Mouse (Mus musculus) stomach, embryonic 16.5 days (tissue): Measurements from ENCODE around the gene Shb. TPM values are rescaled to one million over a fixed set of nuclear protein-coding genes. Genes with fewer than 3 reads are reported as not detected.

ENCODE experiments used
- ATAC-seq: fragments of 200-750 bp; cut with Nextera tagmentation; 2 replicates; pipeline ENCODE4 v1.8.0; 2017; ENCODE audit warnings: moderate number of reproducible peaks, moderate TSS enrichment; ENCODE audit not compliant: insufficient read depth, low FRiP score
- H3K27ac ChIP-seq: fragments of 300-500 bp; sonication (generic); 2 replicates; pipeline ENCODE4 v1.5.1; 2014; ENCODE audit warnings: low read length
- H3K27me3 ChIP-seq: fragments of 300-500 bp; sonication (generic); 2 replicates; pipeline ENCODE4 v1.6.1; 2014; ENCODE audit warnings: low read length, control low read depth, mixed read lengths; ENCODE audit not compliant: control insufficient read depth, insufficient read depth
- H3K36me3 ChIP-seq: fragments of 300-500 bp; sonication (generic); 2 replicates; pipeline ENCODE4 v1.6.1; 2014; ENCODE audit warnings: low read length; ENCODE audit not compliant: control insufficient read depth, insufficient read depth
- H3K4me1 ChIP-seq: fragments of 300-500 bp; sonication (generic); 2 replicates; pipeline ENCODE4 v1.6.1; 2014; ENCODE audit warnings: low read length, control low read depth, mixed read lengths; ENCODE audit not compliant: control insufficient read depth, insufficient read depth
- H3K4me2 ChIP-seq: fragments of 300-500 bp; sonication (generic); 2 replicates; pipeline ENCODE4 v1.6.1; 2014; ENCODE audit warnings: low read depth, low read length, mixed read lengths
- H3K4me3 ChIP-seq: fragments of 300-500 bp; sonication (generic); replicated peaks from 2 replicates; pipeline ENCODE4 v1.5.1; 2014; ENCODE audit warnings: mild to moderate bottlenecking, low read length
- H3K9ac ChIP-seq: fragments of 300-500 bp; sonication (generic); 2 replicates; pipeline ENCODE4 v1.6.1; 2014; ENCODE audit warnings: low read length
- H3K9me3 ChIP-seq: fragments of 300-500 bp; sonication (generic); replicated peaks from 2 replicates; pipeline ENCODE4 v1.6.1; 2016; ENCODE audit warnings: low read length, control low read depth; ENCODE audit not compliant: control insufficient read depth
- WGBS: fragments of 180-500 bp; shearing (Covaris S2); extraction: QIAGEN DNeasy Blood & Tissue Kit; methylation state at CpG from one replicate; pipeline ENCODE4 v1.1.7; 2014; 5-methylcytosine and 5-hydroxymethylcytosine counted together
- polyA plus RNA-seq: library from polyadenylated mRNA; unstranded; fragments of >200 nt; fragmentation: Nextera tagmentation; extraction: Ambion mirVana; gene quantifications from 2 replicates; pipeline ENCODE4 v1.2.1, GENCODE M21; 2015

Gene Shb
- polyA plus RNA-seq, 1 experiment from 2014 or later, result 2.7 TPM

DNA sequence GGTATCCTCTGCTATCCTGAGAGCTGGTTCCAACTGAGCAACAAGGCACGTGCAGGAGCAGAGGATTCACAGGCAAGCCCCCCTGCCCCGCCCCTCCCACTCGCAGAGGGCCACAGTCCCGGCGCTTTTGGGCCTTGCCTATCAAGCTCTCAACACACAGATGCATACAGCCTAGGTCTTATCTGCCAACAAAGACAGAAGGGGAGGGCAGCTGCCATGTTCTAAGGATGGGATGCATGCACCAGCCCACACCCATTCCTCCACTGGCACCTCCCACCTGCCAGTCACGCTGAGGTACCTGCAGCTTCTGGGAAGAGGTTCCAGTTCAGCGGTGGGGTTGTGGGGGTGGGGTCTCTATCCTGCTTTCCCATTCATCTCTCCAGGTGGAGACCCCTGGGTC, 39.2 kb downstream of the Shb start:
- no peak for ATAC-seq
- H3K4me3 ChIP-seq, result no peak overlapping the region
- peaks cover 92% of the 10 kb centered on the region for H3K4me1 ChIP-seq
- H3K4me2 ChIP-seq, result peak overlapping the region; percentile 23; the same call in 1 of the 2 replicates
- no peaks in the 10 kb centered on the region for H3K36me3 ChIP-seq
- H3K27ac ChIP-seq, result peak overlapping the region; percentile 87
- 14% methylated on average over 7 of the region's 7 CpGs for WGBS
- H3K27me3 ChIP-seq, result no peaks in the 10 kb centered on the region
- H3K9me3 ChIP-seq, result no peaks in the 10 kb centered on the region
- peak overlapping the region; percentile 46 for H3K9ac ChIP-seq

DNA sequence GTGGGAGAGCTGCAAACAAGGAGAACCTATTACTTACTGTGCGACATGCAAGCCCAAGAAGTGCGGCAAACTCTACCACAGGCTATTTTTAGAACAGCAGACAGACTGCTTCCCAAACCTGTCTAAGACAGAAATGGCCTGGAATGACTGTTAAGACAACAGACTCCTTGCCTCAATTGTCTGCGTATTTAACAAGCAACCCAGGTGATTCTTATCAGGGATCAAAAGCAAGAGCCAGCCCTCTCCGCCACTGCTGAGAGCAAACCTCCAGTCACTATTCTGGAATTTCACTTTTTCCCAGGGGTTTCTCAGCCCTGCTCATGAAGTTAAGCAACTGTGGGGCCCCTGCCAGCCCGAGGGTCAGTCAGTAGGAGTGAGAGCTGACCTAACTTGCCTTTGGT, 39.6 kb downstream of the Shb start:
- peaks cover 94% of the 10 kb centered on the region for H3K4me1 ChIP-seq
- H3K9ac ChIP-seq, result peak overlapping the region; percentile 46
- no peaks in the 10 kb centered on the region for H3K27me3 ChIP-seq
- peak overlapping the region; percentile 23; the same call in 1 of the 2 replicates for H3K4me2 ChIP-seq
- WGBS, result 14% methylated on average over 5 of the region's 5 CpGs
- H3K9me3 ChIP-seq, result no peaks in the 10 kb centered on the region
- H3K27ac ChIP-seq, result peak overlapping the region; percentile 87
- no peaks in the 10 kb centered on the region for H3K36me3 ChIP-seq
- H3K4me3 ChIP-seq, result no peak overlapping the region
- no peak for ATAC-seq

DNA sequence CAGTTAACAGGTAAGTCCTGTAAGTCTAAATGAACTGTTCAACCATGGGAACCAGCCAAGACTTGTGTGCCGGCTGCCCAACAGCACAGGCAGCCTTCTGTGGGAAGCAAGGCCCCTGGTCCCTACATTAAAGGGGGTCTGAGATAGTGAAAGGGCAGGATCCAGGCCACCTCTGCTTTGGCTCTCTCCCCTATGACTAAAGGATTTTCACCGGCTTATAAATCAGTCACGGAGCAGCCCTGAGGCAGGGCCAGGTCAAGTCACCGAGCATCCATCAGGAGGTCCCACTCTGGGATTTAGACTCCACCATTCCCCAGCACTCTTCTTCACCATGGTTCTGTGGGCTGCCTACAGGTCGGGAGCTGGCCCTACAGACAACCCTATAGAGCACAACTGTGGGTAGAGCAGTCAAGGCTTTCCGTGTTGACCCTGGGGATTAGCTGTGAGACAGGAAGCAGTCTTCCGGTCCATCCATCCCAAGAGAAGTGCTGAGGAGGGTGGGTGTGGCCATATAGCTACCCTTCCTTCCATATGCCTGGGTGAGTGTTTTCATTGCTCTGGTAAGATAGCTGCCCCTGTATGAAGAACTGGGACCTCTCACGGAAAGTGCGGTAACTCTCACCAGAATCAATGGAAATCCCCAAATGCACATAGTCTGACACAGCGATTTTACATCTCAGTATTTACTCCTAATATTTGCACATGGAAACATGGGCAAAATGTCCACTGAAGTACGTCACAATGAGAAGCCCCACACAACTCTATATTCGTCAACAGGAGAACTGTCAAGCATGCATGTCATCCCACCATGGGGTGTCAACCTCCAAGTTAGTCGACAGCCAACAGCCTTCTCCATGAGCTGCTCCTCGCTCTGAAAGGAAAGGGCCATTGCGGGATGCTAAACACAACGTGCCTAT, 40.3 kb downstream of the Shb start:
- Histone ChIP-seq H3K9me3 (no peaks in the 10 kb centered on the region), H3K27ac (peak overlapping the region; percentile 87), H3K4me1 (peaks cover 90% of the 10 kb centered on the region), H3K4me3 (no peak overlapping the region), H3K9ac (0 out of 2 replicates have a peak overlapping the region, but pooled peaks have one; percentile 24), H3K27me3 (no peaks in the 10 kb centered on the region), H3K4me2 (peak overlapping the region; percentile 23; the same call in 1 of the 2 replicates), H3K36me3 (no peaks in the 10 kb centered on the region)
- no peak for ATAC-seq
- 36% methylated on average over 16 of the region's 16 CpGs for WGBS

DNA sequence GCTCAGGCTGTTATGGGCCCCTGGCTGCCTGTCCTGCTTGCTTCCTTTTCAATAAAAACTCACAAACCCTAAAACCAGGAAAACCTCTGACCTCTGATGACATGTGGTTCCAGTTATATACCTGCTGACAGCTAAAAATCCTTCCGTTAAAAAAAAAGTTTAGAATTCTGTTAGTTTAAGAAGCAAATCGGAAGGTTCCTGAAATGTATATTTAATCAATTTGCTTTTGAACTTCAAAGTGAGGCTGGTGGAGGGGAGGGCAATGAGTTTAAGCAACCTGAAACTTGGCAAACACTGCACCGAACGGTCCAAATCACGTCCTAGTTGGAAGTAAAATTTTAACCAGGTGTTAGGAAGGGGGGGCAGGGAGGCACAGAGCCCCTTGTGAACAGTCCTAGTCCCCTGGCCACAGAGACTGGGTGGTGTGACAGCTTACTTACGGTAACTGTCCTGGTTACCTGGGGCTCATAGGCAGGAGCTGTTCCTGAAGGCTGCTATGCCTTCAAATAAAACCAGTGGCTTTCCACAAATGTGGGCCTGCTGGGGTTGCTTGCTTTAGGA, 41.1 kb downstream of the Shb start:
- no peak for ATAC-seq
- Histone ChIP-seq H3K27ac (peak overlapping the region; percentile 88), H3K9ac (0 out of 2 replicates have a peak overlapping the region, but pooled peaks have one; percentile 19), H3K4me3 (no peak overlapping the region), H3K9me3 (no peaks in the 10 kb centered on the region), H3K36me3 (no peaks in the 10 kb centered on the region), H3K4me1 (peaks cover 86% of the 10 kb centered on the region), H3K4me2 (no peak overlapping the region), H3K27me3 (no peaks in the 10 kb centered on the region)
- WGBS, result 41% methylated on average over 6 of the region's 6 CpGs

DNA sequence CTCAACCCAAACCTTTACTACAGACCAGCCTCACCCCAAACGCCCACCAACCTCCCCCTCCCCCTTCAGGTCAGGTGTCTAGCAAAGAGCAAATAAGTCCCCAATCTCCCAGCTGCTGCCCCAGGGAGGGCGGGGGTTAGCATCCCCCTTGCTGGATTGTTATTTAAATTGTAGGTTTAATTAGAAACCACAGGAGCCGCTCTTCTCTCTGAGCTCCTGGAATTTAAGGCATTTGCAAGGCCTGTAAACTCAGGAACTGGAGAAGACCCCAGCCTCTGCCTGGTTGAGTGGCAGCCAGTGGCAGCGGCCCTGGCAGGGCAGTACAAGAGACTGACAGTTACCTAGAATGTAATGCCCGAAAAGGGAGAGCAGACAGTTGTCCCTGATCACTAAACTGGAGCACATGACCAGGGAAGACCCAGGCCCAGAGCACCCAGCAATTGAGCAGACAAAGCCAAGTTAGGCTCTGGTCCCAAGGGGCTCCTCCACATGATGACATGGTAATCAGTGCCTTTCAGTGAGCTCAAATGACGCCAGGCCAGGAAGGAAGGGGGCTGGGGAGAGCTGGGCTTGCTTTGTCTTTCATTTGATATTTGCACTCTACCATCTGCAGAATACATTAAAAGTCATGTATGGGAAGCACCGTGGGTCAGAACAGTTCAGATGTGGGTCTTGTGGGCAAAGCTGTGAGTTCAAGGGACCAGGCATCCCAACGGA, 42.1 kb downstream of the Shb start:
- peak overlapping the region; percentile 88 for H3K27ac ChIP-seq
- no peaks in the 10 kb centered on the region for H3K9me3 ChIP-seq
- no peaks in the 10 kb centered on the region for H3K27me3 ChIP-seq
- ATAC-seq, result no peak
- H3K4me3 ChIP-seq, result no peak overlapping the region
- peak overlapping the region; percentile 27; the same call in 1 of the 2 replicates for H3K4me2 ChIP-seq
- peak overlapping the region; percentile 57 for H3K9ac ChIP-seq
- H3K4me1 ChIP-seq, result peaks cover 76% of the 10 kb centered on the region
- WGBS, result 29% methylated on average over 8 of the region's 8 CpGs
- no peaks in the 10 kb centered on the region for H3K36me3 ChIP-seq

DNA sequence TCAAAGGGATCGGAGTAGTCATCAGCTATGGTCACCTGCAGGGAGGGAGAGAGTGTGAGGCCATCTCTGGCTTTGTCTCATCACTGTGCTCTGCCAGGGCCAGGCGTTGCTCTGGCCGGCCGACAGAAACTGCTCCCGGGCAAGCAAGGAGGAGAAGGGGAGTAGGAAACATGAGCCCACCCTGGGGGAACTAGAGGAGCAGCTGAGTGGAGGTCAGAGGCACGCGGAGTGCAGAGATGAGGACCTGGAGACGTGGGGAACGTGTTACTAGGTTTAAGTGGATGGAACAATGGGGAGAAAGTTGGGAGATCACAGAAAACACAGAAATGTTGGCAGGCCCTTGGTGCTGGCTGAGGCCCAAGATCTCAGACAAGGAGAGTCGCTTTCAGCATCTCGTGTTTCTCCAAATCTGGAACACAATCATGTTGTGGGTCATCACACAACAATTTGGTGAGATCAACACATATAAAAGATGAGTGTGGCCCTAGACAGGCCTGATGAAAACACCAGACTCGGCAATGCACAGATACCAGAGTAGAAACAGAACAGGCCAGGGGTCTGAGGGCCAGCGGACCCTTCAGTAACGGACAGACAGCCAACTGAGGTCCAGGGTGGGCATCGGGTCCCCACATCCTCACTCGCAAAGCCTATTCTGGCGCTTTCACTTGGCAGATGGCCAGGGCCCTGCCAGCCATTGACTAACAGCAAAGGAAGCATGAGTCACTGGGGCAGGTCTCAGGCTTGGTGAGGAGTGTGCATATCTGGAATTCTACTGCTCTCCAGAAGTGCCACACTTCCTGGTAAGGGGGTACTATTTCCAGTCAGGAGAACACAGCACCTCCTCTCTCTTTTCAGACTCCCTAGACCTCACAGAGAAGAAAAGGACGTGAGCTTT, 42.9 kb downstream of the Shb start:
- Histone ChIP-seq H3K9me3 (no peaks in the 10 kb centered on the region), H3K36me3 (no peaks in the 10 kb centered on the region), H3K4me3 (no peak overlapping the region), H3K27ac (peak overlapping the region; percentile 88), H3K27me3 (no peaks in the 10 kb centered on the region), H3K4me1 (peaks cover 73% of the 10 kb centered on the region), H3K4me2 (peak overlapping the region; percentile 27; the same call in 1 of the 2 replicates), H3K9ac (peak overlapping the region; percentile 57)
- 32% methylated on average over 18 of the region's 18 CpGs for WGBS
- peak; percentile 74 for ATAC-seq

DNA sequence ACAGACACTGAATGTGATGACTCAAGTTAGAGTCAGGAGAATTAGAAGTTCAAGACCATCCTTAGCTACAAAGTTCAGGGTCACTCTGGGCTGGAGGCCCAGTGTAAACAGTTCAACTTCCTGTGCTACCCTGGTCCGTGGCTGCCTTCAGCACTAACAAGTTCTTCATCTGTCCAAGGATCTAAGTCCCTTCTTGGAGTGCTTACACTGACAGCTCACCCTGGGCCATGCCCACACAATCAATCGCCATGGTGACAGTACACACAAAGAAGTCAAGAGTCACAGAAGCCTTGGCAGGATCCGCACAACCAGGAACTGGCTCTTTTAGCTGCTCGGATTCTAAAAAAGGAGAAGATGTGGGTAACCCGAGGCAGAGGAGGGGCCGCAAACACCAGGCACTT, 44.6 kb downstream of the Shb start:
- Histone ChIP-seq H3K4me1 (peaks cover 70% of the 10 kb centered on the region), H3K36me3 (no peaks in the 10 kb centered on the region), H3K27ac (peak overlapping the region; percentile 61), H3K9ac (no peak overlapping the region; the same call in 1 of the 2 replicates), H3K27me3 (no peaks in the 10 kb centered on the region), H3K9me3 (no peaks in the 10 kb centered on the region), H3K4me3 (no peak overlapping the region), H3K4me2 (no peak overlapping the region)
- ATAC-seq, result peak; percentile 57
- WGBS, result 27% methylated on average over 6 of the region's 6 CpGs

DNA sequence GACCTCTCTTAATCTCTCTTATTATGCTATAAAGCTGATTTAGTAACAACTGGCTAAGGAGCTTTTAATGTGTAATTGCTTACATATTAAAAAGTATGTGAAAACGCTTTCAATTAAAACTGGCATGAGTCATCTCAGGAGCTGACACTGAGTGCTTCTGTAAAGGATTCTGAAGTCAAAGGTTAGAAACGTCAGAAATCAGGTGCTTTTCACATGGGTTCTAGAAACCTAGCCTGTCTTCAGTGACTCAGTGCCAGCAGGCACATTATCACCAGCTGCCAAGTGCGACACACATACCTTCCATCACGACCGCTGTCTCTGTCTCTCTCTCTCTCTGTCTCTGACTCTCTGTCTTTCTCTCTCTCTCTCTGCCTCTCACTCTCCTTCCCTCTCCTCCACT, 47.2 kb downstream of the Shb start:
- Histone ChIP-seq H3K9me3 (no peaks in the 10 kb centered on the region), H3K27ac (no peak overlapping the region), H3K9ac (no peak overlapping the region), H3K4me1 (peaks cover 63% of the 10 kb centered on the region), H3K4me3 (no peak overlapping the region), H3K4me2 (no peak overlapping the region), H3K27me3 (no peaks in the 10 kb centered on the region), H3K36me3 (no peaks in the 10 kb centered on the region)
- ATAC-seq, result no peak
- 75% methylated on average over 5 of the region's 5 CpGs for WGBS
